Mouse (Mus musculus) limb, embryonic 14.5 days (tissue): Measurements from ENCODE around the gene Leng1. TPM values are rescaled to one million over a fixed set of nuclear protein-coding genes. Genes with fewer than 3 reads are reported as not detected.

Experiments used
- ATAC-seq: fragments of 200-750 bp; cut with Nextera tagmentation; 2 replicates; pipeline ENCODE4 v1.8.0; 2017; ENCODE audit warnings: low read depth, moderate number of reproducible peaks, moderate TSS enrichment; ENCODE audit not compliant: low FRiP score
- DNase-seq: peaks from one replicate; pipeline ENCODE4 v3.0.0-alpha.2; 2015; ENCODE audit warnings: low spot score
- H3K27ac ChIP-seq: fragments of 300-500 bp; sonication (generic); replicated peaks from 2 replicates; pipeline ENCODE4 v1.5.1; 2014; ENCODE audit warnings: low read depth, mild to moderate bottlenecking, low read length, moderate library complexity, mixed read lengths
- H3K27me3 ChIP-seq: fragments of 300-500 bp; sonication (generic); 2 replicates; pipeline ENCODE4 v1.6.1; 2014; ENCODE audit warnings: low read length, mixed read lengths; ENCODE audit not compliant: control insufficient read depth, insufficient read depth
- H3K36me3 ChIP-seq: fragments of 300-500 bp; sonication (generic); 2 replicates; pipeline ENCODE4 v1.6.1; 2014; ENCODE audit warnings: mild to moderate bottlenecking, low read length, moderate library complexity, mixed read lengths; ENCODE audit not compliant: control insufficient read depth, insufficient read depth
- H3K4me1 ChIP-seq: fragments of 300-500 bp; sonication (generic); 2 replicates; pipeline ENCODE4 v1.6.1; 2014; ENCODE audit warnings: antibody characterized with exemption, low read length, mixed read lengths; ENCODE audit not compliant: control insufficient read depth, insufficient read depth
- H3K4me2 ChIP-seq: fragments of 300-500 bp; sonication (generic); replicated peaks from 2 replicates; pipeline ENCODE4 v1.6.1; 2014; ENCODE audit warnings: low read depth, mild to moderate bottlenecking, low read length, moderate library complexity; ENCODE audit not compliant: severe bottlenecking
- H3K4me3 ChIP-seq: fragments of 300-500 bp; sonication (generic); replicated peaks from 2 replicates; pipeline ENCODE4 v1.5.1; 2014; ENCODE audit warnings: low read length
- H3K9ac ChIP-seq: fragments of 300-500 bp; sonication (generic); 2 replicates; pipeline ENCODE4 v1.6.1; 2014; ENCODE audit warnings: mild to moderate bottlenecking, low read depth, low read length, moderate library complexity; ENCODE audit not compliant: severe bottlenecking
- H3K9me3 ChIP-seq: fragments of 300-500 bp; sonication (generic); 2 replicates; pipeline ENCODE4 v1.6.1; 2016; ENCODE audit warnings: low read length; ENCODE audit not compliant: control insufficient read depth
- POLR2A ChIP-seq: fragments of 200-500 bp; IDR thresholded peaks from 2 replicates; pipeline ENCODE4 v1.8.0; 2012; ENCODE audit warnings: inconsistent platforms, mild to moderate bottlenecking, moderate library complexity, borderline replicate concordance; ENCODE audit not compliant: insufficient read depth, insufficient read length; ENCODE audit errors: extremely low read depth
- WGBS: fragments of 180-500 bp; shearing (Covaris S2); extraction: QIAGEN DNeasy Blood & Tissue Kit; methylation state at CpG from one replicate; pipeline ENCODE4 v1.1.7; 2014; 5-methylcytosine and 5-hydroxymethylcytosine counted together
- microRNA-seq: library from miRNA; unstranded; fragments of <30 nt; microRNA quantifications from one replicate; pipeline ENCODE4, GENCODE M21; 2016
- polyA plus RNA-seq, 2 experiments: library from polyadenylated mRNA; depleted of rRNA in 1 of 2; stranded (reverse) in 1 of 2; unstranded in 1 of 2; fragments of >200 nt; fragmentation: Nextera tagmentation in 1 of 2; extraction: Ambion mirVana in 1 of 2; gene quantifications; 2 replicates each; pipeline versions ENCODE4 v1.2.1 to v1.2.3; 2012 to 2014

The Leng1 gene
- polyA plus RNA-seq, 2 experiments: 10.5 to 12.6 TPM

DNA sequence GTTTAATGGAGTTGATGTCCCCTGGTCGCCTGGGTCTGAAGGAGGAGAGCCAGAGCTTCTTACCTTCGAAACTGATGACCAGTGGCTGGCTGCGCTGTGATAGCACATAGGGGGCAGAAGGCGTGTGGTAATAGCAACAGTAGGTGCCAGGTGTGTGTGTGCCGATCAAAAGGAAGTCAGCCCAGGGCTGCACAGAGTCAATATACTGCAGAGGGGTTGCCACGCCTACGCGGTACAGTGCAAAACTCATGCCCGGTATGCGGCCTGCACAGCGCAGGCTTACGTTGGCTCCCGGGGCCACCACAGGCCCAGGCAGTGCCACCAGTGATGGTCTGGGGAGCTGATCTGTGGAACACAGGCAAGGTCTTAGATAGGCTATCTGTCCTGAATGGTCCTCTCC, 54.6 kb downstream of the Leng1 start:
- no peak for DNase-seq
- H3K27ac ChIP-seq: no peak overlapping the region
- no peak for TF ChIP-seq POLR2A
- no peak overlapping the region for H3K9ac ChIP-seq
- no peaks in the 10 kb centered on the region for H3K27me3 ChIP-seq
- H3K4me2 ChIP-seq: no peak overlapping the region
- H3K4me1 ChIP-seq: no peaks in the 10 kb centered on the region
- no peak for ATAC-seq
- WGBS: 88% methylated on average over 13 of the region's 13 CpGs
- no peaks in the 10 kb centered on the region for H3K9me3 ChIP-seq
- H3K36me3 ChIP-seq: no peaks in the 10 kb centered on the region
- no peak overlapping the region for H3K4me3 ChIP-seq

DNA sequence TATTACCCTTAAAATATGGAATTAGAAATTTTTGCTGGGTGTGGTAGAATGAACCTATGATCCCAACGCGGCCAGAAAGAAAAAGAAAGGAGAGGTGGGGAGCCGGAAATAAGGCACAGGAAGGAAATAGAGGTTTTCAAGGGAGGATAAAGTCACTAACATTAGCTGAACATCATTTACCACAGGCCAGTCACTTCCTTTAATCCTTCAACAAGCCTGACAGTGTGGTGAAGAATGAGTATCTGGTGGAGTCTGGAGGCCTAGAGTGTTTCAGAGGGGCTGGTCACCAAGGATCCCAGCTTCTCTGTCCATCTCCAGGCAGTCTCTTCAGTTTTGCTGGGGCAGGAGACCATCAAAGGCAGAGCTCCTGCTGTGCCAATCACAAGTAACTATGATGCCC, 55.2 kb downstream of the Leng1 start:
- no peak overlapping the region for H3K9ac ChIP-seq
- H3K27me3 ChIP-seq: no peaks in the 10 kb centered on the region
- no peak overlapping the region for H3K4me2 ChIP-seq
- ATAC-seq (no peak), DNase-seq (no peak)
- 90% methylated on average over 3 of the region's 3 CpGs for WGBS
- H3K4me3 ChIP-seq: no peak overlapping the region
- no peaks in the 10 kb centered on the region for H3K4me1 ChIP-seq
- no peak for TF ChIP-seq POLR2A
- no peaks in the 10 kb centered on the region for H3K36me3 ChIP-seq
- no peak overlapping the region for H3K27ac ChIP-seq
- no peaks in the 10 kb centered on the region for H3K9me3 ChIP-seq

Small RNA genes within 50 kb of the gene (microRNA-seq; reads per million reads assigned to microRNA genes)
- 1.8 reads per million for gene Mir3572

Other genes starting within 250 kb of the Leng1 start
- gene Cacng6, start 241.6 kb downstream of the Leng1 start, polyA plus RNA-seq (2012; rRNA removed): 8.0 and 8.9 TPM in 2 replicates
- 7.1 and 10.0 TPM in 2 replicates for gene Cacng6, start 241.6 kb downstream of the Leng1 start, polyA plus RNA-seq (2014; fragmentation: Nextera tagmentation; extraction: Ambion mirVana)
- 0.48 and 0.65 TPM in 2 replicates for gene Tarm1, start 163.2 kb downstream of the Leng1 start, polyA plus RNA-seq (2012; rRNA removed)
- gene Tarm1, start 163.2 kb downstream of the Leng1 start, polyA plus RNA-seq (2014; fragmentation: Nextera tagmentation; extraction: Ambion mirVana): 0.80 and 0.92 TPM in 2 replicates
- gene Oscar, start 49.7 kb downstream of the Leng1 start, polyA plus RNA-seq (2012; rRNA removed): 1.1 and 1.9 TPM in 2 replicates
- 0.40 TPM in 2 replicates for gene Oscar, start 49.7 kb downstream of the Leng1 start, polyA plus RNA-seq (2014; fragmentation: Nextera tagmentation; extraction: Ambion mirVana)
- 232 and 238 TPM in 2 replicates for gene Ndufa3, start 48.5 kb downstream of the Leng1 start, polyA plus RNA-seq (2012; rRNA removed)
- gene Ndufa3, start 48.5 kb downstream of the Leng1 start, polyA plus RNA-seq (2014; fragmentation: Nextera tagmentation; extraction: Ambion mirVana): 494 and 527 TPM in 2 replicates
- 21.5 and 31.9 TPM in 2 replicates for gene Tfpt, start 35.9 kb downstream of the Leng1 start, polyA plus RNA-seq (2012; rRNA removed)
- 24.7 and 24.8 TPM in 2 replicates for gene Tfpt, start 35.9 kb downstream of the Leng1 start, polyA plus RNA-seq (2014; fragmentation: Nextera tagmentation; extraction: Ambion mirVana)
- 52.0 and 64.9 TPM in 2 replicates for gene Prpf31, start 35.9 kb downstream of the Leng1 start, polyA plus RNA-seq (2012; rRNA removed)
- 85.6 and 87.5 TPM in 2 replicates for gene Prpf31, start 35.9 kb downstream of the Leng1 start, polyA plus RNA-seq (2014; fragmentation: Nextera tagmentation; extraction: Ambion mirVana)
- 108 and 144 TPM in 2 replicates for gene Cnot3, start 20.6 kb downstream of the Leng1 start, polyA plus RNA-seq (2012; rRNA removed)
- 63.8 and 72.1 TPM in 2 replicates for gene Cnot3, start 20.6 kb downstream of the Leng1 start, polyA plus RNA-seq (2014; fragmentation: Nextera tagmentation; extraction: Ambion mirVana)
- 20.2 and 21.0 TPM in 2 replicates for gene Tmc4, start 11.7 kb upstream of the Leng1 start, polyA plus RNA-seq (2012; rRNA removed)
- gene Tmc4, start 11.7 kb upstream of the Leng1 start, polyA plus RNA-seq (2014; fragmentation: Nextera tagmentation; extraction: Ambion mirVana): 4.8 and 5.1 TPM in 2 replicates
- gene Tsen34, start 27.0 kb upstream of the Leng1 start, polyA plus RNA-seq (2012; rRNA removed): 193 and 271 TPM in 2 replicates
- 273 and 276 TPM in 2 replicates for gene Tsen34, start 27.0 kb upstream of the Leng1 start, polyA plus RNA-seq (2014; fragmentation: Nextera tagmentation; extraction: Ambion mirVana)
- gene Mboat7, start 27.7 kb upstream of the Leng1 start, polyA plus RNA-seq (2012; rRNA removed): 73.9 and 98.7 TPM in 2 replicates
- 51.2 and 53.3 TPM in 2 replicates for gene Mboat7, start 27.7 kb upstream of the Leng1 start, polyA plus RNA-seq (2014; fragmentation: Nextera tagmentation; extraction: Ambion mirVana)
- 2,914 and 3,913 TPM in 2 replicates for gene Rps9, start 38.2 kb upstream of the Leng1 start, polyA plus RNA-seq (2012; rRNA removed)
- gene Rps9, start 38.2 kb upstream of the Leng1 start, polyA plus RNA-seq (2014; fragmentation: Nextera tagmentation; extraction: Ambion mirVana): 1,650 and 1,670 TPM in 2 replicates
- gene Pirb, start 54.6 kb upstream of the Leng1 start, polyA plus RNA-seq (2012; rRNA removed): 1.0 and 1.4 TPM in 2 replicates
- 1.0 and 1.6 TPM in 2 replicates for gene Pirb, start 54.6 kb upstream of the Leng1 start, polyA plus RNA-seq (2014; fragmentation: Nextera tagmentation; extraction: Ambion mirVana)
- gene Gm15448, start 159.8 kb upstream of the Leng1 start, polyA plus RNA-seq (2012; rRNA removed): not detected in 2 replicates
- gene Gm15448, start 159.8 kb upstream of the Leng1 start, polyA plus RNA-seq (2014; fragmentation: Nextera tagmentation; extraction: Ambion mirVana): not detected in 2 replicates
- gene Pira2, start 179.2 kb upstream of the Leng1 start, polyA plus RNA-seq (2012; rRNA removed): 0.09 and 0.22 TPM in 2 replicates
- gene Pira2, start 179.2 kb upstream of the Leng1 start, polyA plus RNA-seq (2014; fragmentation: Nextera tagmentation; extraction: Ambion mirVana): 0.12 and 0.32 TPM in 2 replicates
- 0.05 and 0.14 TPM in 2 replicates for gene Gm14548, start 232.3 kb upstream of the Leng1 start, polyA plus RNA-seq (2012; rRNA removed)
- gene Gm14548, start 232.3 kb upstream of the Leng1 start, polyA plus RNA-seq (2014; fragmentation: Nextera tagmentation; extraction: Ambion mirVana): 0.23 TPM in 1 of 2 replicates, not detected in the other
- gene Lilra6, start 249.7 kb upstream of the Leng1 start, polyA plus RNA-seq (2012; rRNA removed): 0.09 and 0.27 TPM in 2 replicates
- not detected in 2 replicates for gene Lilra6, start 249.7 kb upstream of the Leng1 start, polyA plus RNA-seq (2014; fragmentation: Nextera tagmentation; extraction: Ambion mirVana)